In the genomic region with DNA sequence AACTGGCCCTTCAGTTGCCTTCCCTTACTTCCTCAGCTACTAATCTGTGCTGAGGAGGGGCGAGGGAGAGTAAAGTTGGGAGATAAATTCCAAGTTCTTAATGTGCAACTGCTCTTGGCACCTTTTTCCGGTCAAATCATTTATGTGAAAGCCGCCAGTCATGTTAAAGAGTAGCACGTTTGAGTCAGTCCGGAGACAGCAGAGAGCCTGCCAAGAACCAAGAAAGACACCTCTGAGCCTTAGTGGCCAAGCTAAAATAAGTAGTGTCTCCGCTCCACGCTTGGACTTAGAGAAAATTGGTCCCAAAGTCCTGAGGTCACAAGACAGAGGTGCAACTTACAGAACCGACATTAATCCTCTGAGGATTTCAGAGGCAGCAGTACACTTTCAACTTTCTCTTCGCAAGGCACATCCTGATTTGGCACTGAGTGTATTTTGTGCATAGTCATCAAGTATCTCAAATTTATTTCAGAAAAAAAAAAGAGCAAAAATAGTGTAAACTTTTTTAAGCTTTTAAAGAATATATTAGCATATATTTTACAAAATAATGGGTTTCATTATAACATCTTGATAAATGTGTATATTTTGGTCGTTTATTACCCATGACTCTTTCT, we compare ENCODE assay signal across 8 mouse cellular contexts. TPM values are rescaled to one million over a fixed set of nuclear protein-coding genes. Genes with fewer than 3 reads are reported as not detected.
DNase-seq lines count a peak whose midpoint lies in the region; ATAC-seq lines count a peak whose summit lies in the region.

No protein-coding gene starts in this region.

- peak overlapping the region; percentile 95 for H3K4me2 ChIP-seq in neural tube, embryonic 11.5 days (ENCODE audit: low read depth)
- peak overlapping the region; percentile 97 for H3K4me2 ChIP-seq in neural tube, embryonic 13.5 days

- peak overlapping the region; percentile 66 for H3K4me3 ChIP-seq in neural tube, embryonic 11.5 days (ENCODE audit: low read depth, low read length)
- peak overlapping the region; percentile 79 for H3K4me3 ChIP-seq in limb, embryonic 10.5 days
- H3K4me3 ChIP-seq in neural tube, embryonic 13.5 days, result peak overlapping the region; percentile 65

- no peaks in the 10 kb centered on the region for H3K9me3 ChIP-seq in neural tube, embryonic 11.5 days (ENCODE audit: control insufficient read depth, low read length)
- H3K9me3 ChIP-seq in limb, embryonic 10.5 days (replicated peaks), result no peaks in the 10 kb centered on the region
- H3K9me3 ChIP-seq in neural tube, embryonic 13.5 days, result no peaks in the 10 kb centered on the region

- no peak for ATAC-seq in neural tube, embryonic 11.5 days (ENCODE audit: insufficient read depth, low FRiP score, low TSS enrichment)
- peak; percentile 47 for ATAC-seq in erythroid progenitor cell, adult 5-6 weeks (replicated peaks; ENCODE audit: low FRiP score, poor library complexity, severe bottlenecking)
- no peak for ATAC-seq in neural tube, embryonic 13.5 days (ENCODE audit: low read depth)

- 16% methylated on average over 10 of the region's 10 CpGs for WGBS in neural tube, embryonic 11.5 days
- 15% methylated on average over 10 of the region's 10 CpGs for WGBS in limb, embryonic 10.5 days
- WGBS in neural tube, embryonic 13.5 days, result 14% methylated on average over 10 of the region's 10 CpGs

- H3K27me3 ChIP-seq in neural tube, embryonic 11.5 days (ENCODE audit: control insufficient read depth, insufficient read depth, low read length), result 0 out of 2 replicates have a peak, but pooled peaks cover 2% of the 10 kb centered on the region
- peaks cover 17% of the 10 kb centered on the region for H3K27me3 ChIP-seq in limb, embryonic 10.5 days (ENCODE audit: low read depth, poor library complexity, severe bottlenecking)
- H3K27me3 ChIP-seq in neural tube, embryonic 13.5 days, result peaks cover 29% of the 10 kb centered on the region

- H3K4me1 ChIP-seq in neural tube, embryonic 11.5 days (ENCODE audit: control insufficient read depth, insufficient read depth, low read length), result no peaks in the 10 kb centered on the region
- H3K4me1 ChIP-seq in limb, embryonic 10.5 days, result peaks cover 5% of the 10 kb centered on the region; the same call in 1 of the 2 replicates
- peaks cover 11% of the 10 kb centered on the region for H3K4me1 ChIP-seq in neural tube, embryonic 13.5 days (replicated peaks)

- no peaks in the 10 kb centered on the region for H3K36me3 ChIP-seq in neural tube, embryonic 11.5 days (ENCODE audit: control insufficient read depth, insufficient read depth, low read length)
- no peaks in the 10 kb centered on the region for H3K36me3 ChIP-seq in limb, embryonic 10.5 days
- H3K36me3 ChIP-seq in neural tube, embryonic 13.5 days, result no peaks in the 10 kb centered on the region

- DNase-seq in neural tube, embryonic 11.5 days (ENCODE audit: low spot score), result no peak
- no peak for DNase-seq in neural tube, embryonic 10.5 days (ENCODE audit: extremely low spot score, low spot score)
- no peak for DNase-seq in limb, embryonic 10.5 days (ENCODE audit: low spot score)
- no peak for DNase-seq in frontal cortex, postnatal 14 days (ENCODE audit: low spot score in 2 of 2)
- DNase-seq in left cerebral cortex, adult 8-10 months (ENCODE audit: low spot score in 2 of 2), result no peak
- no peak for DNase-seq in lung, adult 18-20 months

- peak overlapping the region; percentile 35; the same call in 1 of the 2 replicates for H3K9ac ChIP-seq in neural tube, embryonic 11.5 days (ENCODE audit: low read length)
- H3K9ac ChIP-seq in neural tube, embryonic 13.5 days, result peak overlapping the region; percentile 60

- no peak overlapping the region for H3K27ac ChIP-seq in neural tube, embryonic 11.5 days (ENCODE audit: low read depth, low read length)
- H3K27ac ChIP-seq in limb, embryonic 10.5 days, result no peak overlapping the region
- H3K27ac ChIP-seq in neural tube, embryonic 13.5 days (replicated peaks), result no peak overlapping the region

RNA-seq across cellular contexts. Expression of gene Vps13a, which starts 0.8 kb away (rescaled TPM):
- polyA plus RNA-seq in neural tube, embryonic 11.5 days (2014; fragmentation: Nextera tagmentation; extraction: Ambion mirVana), result 8.2 and 11.3 TPM in 2 replicates
- total RNA-seq in erythroid progenitor cell, adult 5-6 weeks (2015; ENCODE audit: low replicate concordance), result 69.2 and 84.3 TPM in 2 replicates
- total RNA-seq in erythroid progenitor cell, adult 5-6 weeks (2017; ENCODE audit: low replicate concordance), result 71.3 and 125 TPM in 2 replicates
- 6.5 and 7.0 TPM in 2 replicates for polyA plus RNA-seq in limb, embryonic 10.5 days (2016; fragmentation: Nextera tagmentation; extraction: Ambion mirVana)
- polyA plus RNA-seq in neural tube, embryonic 13.5 days (2015; fragmentation: Nextera tagmentation; extraction: Ambion mirVana), result 6.0 and 7.0 TPM in 2 replicates
- total RNA-seq in left cerebral cortex, adult 8-10 months (2022), result 10 to 100 TPM; 63.7 to 78.3 (median 70.5) TPM
